Mouse (Mus musculus): ENCODE data around the gene Tmem219.

Gene Tmem219
- long read RNA-seq, experiment 1, transcript Tmem219-201 (6 exons, 941 nt), result major isoform, 14 of 33 reads
- long read RNA-seq, experiment 1, transcript Tmem219-203 (5 exons, 1,087 nt), result minor isoform, 5 of 33 reads
- long read RNA-seq, experiment 1, transcript Tmem219-204 (6 exons, 915 nt), result minor isoform, 9 of 33 reads
- long read RNA-seq, experiment 1, partial matches to known transcripts, result 2 of 33 reads
- long read RNA-seq, experiment 1, other reads (novel, unspliced or antisense), result 3 of 33 reads
- long read RNA-seq, experiment 2, transcript Tmem219-201 (6 exons, 941 nt), result major isoform, 8 of 21 reads
- long read RNA-seq, experiment 2, partial matches to known transcripts, result 3 of 21 reads
- long read RNA-seq, experiment 2, other reads (novel, unspliced or antisense), result 3 of 21 reads

GRCm38 (mm10) chr7:126922624-126923060, at the start of gene Tmem219:
Gene Tmem219 (minus strand): TSS chr7:126922917.
- intact Hi-C loops (cut with DNase I), result no loop called here

GRCm38 (mm10) chr7:126967361-126967760, 44.6 kb upstream of the Tmem219 start:
- intact Hi-C loops (cut with DNase I), result no loop called here

GRCm38 (mm10) chr7:126965568-126965967, 42.9 kb upstream of the Tmem219 start:
- intact Hi-C loops (cut with DNase I), result no loop called here

GRCm38 (mm10) chr7:126963548-126964286, 41.0 kb upstream of the Tmem219 start:
- intact Hi-C loops (cut with DNase I), result no loop called here

- intact Hi-C loops (cut with DNase I), result no loop called here
Observed at GRCm38 (mm10) chr7:126961965-126962364, 39.2 kb upstream of the Tmem219 start.

- intact Hi-C loops (cut with DNase I), result no loop called here
Observed at GRCm38 (mm10) chr7:126961095-126961494, 38.4 kb upstream of the Tmem219 start.

- intact Hi-C loops (cut with DNase I), result no loop called here
Observed at GRCm38 (mm10) chr7:126959780-126960179, 37.1 kb upstream of the Tmem219 start.

- intact Hi-C loops (cut with DNase I), result no loop called here
Observed at GRCm38 (mm10) chr7:126955125-126955524, 32.4 kb upstream of the Tmem219 start.

- intact Hi-C loops (cut with DNase I), result loop anchor here (5.0 kb wide), 1 partner anchor 150 kb away; no protein-coding TSS in a partner anchor
Observed at GRCm38 (mm10) chr7:126952646-126953045, 29.9 kb upstream of the Tmem219 start.

- intact Hi-C loops (cut with DNase I), result loop anchor here (5.0 kb wide), 1 partner anchor 151 kb away; no protein-coding TSS in a partner anchor
Observed at GRCm38 (mm10) chr7:126951741-126952140, 29.0 kb upstream of the Tmem219 start.

GRCm38 (mm10) chr7:126950647-126951615, 28.2 kb upstream of the Tmem219 start:
- intact Hi-C loops (cut with DNase I), result loop anchor here (5.0 kb wide), 1 partner anchor 151 kb away; no protein-coding TSS in a partner anchor

- intact Hi-C loops (cut with DNase I), result loop anchor here (5.0 kb wide), 1 partner anchor 152 kb away; no protein-coding TSS in a partner anchor
Observed at GRCm38 (mm10) chr7:126949793-126950646, 27.3 kb upstream of the Tmem219 start, which contains the start of gene Sez6l2. Gene Sez6l2 (plus strand): TSS chr7:126950563.

- intact Hi-C loops (cut with DNase I), result no loop called here
Observed at GRCm38 (mm10) chr7:126949403-126949792, 26.7 kb upstream of the Tmem219 start, which contains the start of gene Asphd1. Gene Asphd1 (minus strand): TSS chr7:126949582.

- intact Hi-C loops (cut with DNase I), result no loop called here
Observed at GRCm38 (mm10) chr7:126948626-126949025, 25.9 kb upstream of the Tmem219 start.

GRCm38 (mm10) chr7:126946530-126946929, 23.8 kb upstream of the Tmem219 start:
- intact Hi-C loops (cut with DNase I), result no loop called here

- intact Hi-C loops (cut with DNase I), result no loop called here
Observed at GRCm38 (mm10) chr7:126941801-126942200, 19.1 kb upstream of the Tmem219 start.

- intact Hi-C loops (cut with DNase I), result no loop called here
Observed at GRCm38 (mm10) chr7:126941171-126941570, 18.5 kb upstream of the Tmem219 start.

- intact Hi-C loops (cut with DNase I), result no loop called here
Observed at GRCm38 (mm10) chr7:126932652-126933051, 9.9 kb upstream of the Tmem219 start.

GRCm38 (mm10) chr7:126929046-126929445, 6.3 kb upstream of the Tmem219 start:
- intact Hi-C loops (cut with DNase I), result loop anchor here (5.0 kb wide), 1 partner anchor 42 kb away; no protein-coding TSS in a partner anchor

Data from adrenal gland (tissue).